24 mouse cellular contexts compared by ENCODE assay signal in the genomic region with DNA sequence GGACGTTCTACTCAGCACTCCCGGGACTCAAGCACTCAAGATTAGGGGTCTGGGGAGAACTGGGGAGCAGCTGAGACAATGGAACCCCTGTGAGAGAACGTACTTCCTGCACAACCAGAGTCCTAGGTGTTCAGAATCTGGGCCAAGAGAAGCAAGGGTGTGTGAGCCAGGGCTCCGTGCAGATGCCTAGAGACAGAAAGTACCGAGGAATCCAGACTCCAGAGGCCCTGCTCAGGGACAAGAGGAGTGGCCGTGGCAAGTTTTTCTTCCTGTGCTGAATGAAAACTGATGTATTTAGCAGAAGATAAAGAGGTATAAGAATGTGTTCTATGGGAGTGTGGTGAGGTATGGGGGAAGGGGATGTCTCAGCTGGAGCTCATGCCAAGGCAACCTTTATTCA.
"Had no signal": no experiment of that assay in that cellular context is flagged by ENCODE, and none has a peak within 500 bp of the region (broad histone marks: within the 10 kb centered on the region; RNA-seq: fewer than 3 reads in every experiment).

No protein-coding gene starts in this region.

- H3K36me3 ChIP-seq: heart, embryonic 12.5 days; heart, embryonic 15.5 days; hindbrain, embryonic 13.5 days; hindbrain, embryonic 15.5 days; kidney, embryonic 15.5 days; limb, embryonic 13.5 days; limb, embryonic 15.5 days; liver, embryonic 12.5 days had no signal

- ATAC-seq: intestine, embryonic 16.5 days; liver, embryonic 12.5 days had no signal

- H3K9me3 ChIP-seq: heart, embryonic 15.5 days; hindbrain, embryonic 13.5 days; hindbrain, embryonic 15.5 days; kidney, embryonic 15.5 days; limb, embryonic 13.5 days; limb, embryonic 15.5 days; liver, embryonic 12.5 days had no signal

- H3K27me3 ChIP-seq: heart, embryonic 12.5 days; heart, embryonic 15.5 days; hindbrain, embryonic 13.5 days; hindbrain, embryonic 15.5 days; kidney, embryonic 15.5 days; limb, embryonic 13.5 days; limb, embryonic 15.5 days; liver, embryonic 12.5 days had no signal

- H3K4me2 ChIP-seq: heart, embryonic 12.5 days; heart, embryonic 15.5 days; hindbrain, embryonic 13.5 days; hindbrain, embryonic 15.5 days; kidney, embryonic 15.5 days; limb, embryonic 13.5 days; limb, embryonic 15.5 days; liver, embryonic 12.5 days had no signal

- H3K4me3 ChIP-seq: gastrocnemius, adult 2 months; heart, adult 2 months; heart, embryonic 12.5 days; heart, embryonic 15.5 days; hindbrain, embryonic 13.5 days; hindbrain, embryonic 15.5 days; kidney, embryonic 15.5 days; limb, embryonic 13.5 days; limb, embryonic 15.5 days; liver, embryonic 12.5 days had no signal

- H3K27ac ChIP-seq: gastrocnemius, adult 2 months; heart, adult 2 months; heart, embryonic 15.5 days; hindbrain, embryonic 13.5 days; hindbrain, embryonic 15.5 days; kidney, embryonic 15.5 days; kidney, postnatal 0 days; limb, embryonic 13.5 days; limb, embryonic 15.5 days; liver, embryonic 12.5 days; liver, embryonic 14.5 days had no signal

- DNase-seq: gastrocnemius, adult 2 months; gastrocnemius, postnatal 10 days; gastrocnemius, postnatal 25 days; heart, adult 2 months; heart, postnatal 36 days; kidney, adult 11 months; kidney, adult 2 months; kidney, adult 9 months; kidney, postnatal 14 days; kidney, postnatal 36 days; layer of hippocampus, adult 9-11 months; layer of hippocampus, postnatal 36 days; left cerebral cortex, postnatal 4 days had no signal

- H3K9ac ChIP-seq: heart, embryonic 12.5 days; heart, embryonic 15.5 days; hindbrain, embryonic 13.5 days; hindbrain, embryonic 15.5 days; kidney, embryonic 15.5 days; limb, embryonic 13.5 days; limb, embryonic 15.5 days; liver, embryonic 12.5 days; liver, embryonic 14.5 days had no signal

- H3K4me1 ChIP-seq: hindbrain, embryonic 13.5 days; hindbrain, embryonic 15.5 days; limb, embryonic 13.5 days had no signal
